Mouse (Mus musculus) megakaryocyte progenitor cell, adult 5-6 weeks (primary cell): ENCODE measurements at regions not wholly inside any gene's neighbourhood (a gene's known extent, or its start where the extent isn't known, plus 50 kb on each side); places are given as distances from the start of the nearest gene placed in this dataset.

ENCODE experiments used
- ATAC-seq: replicated peaks from 2 replicates; pipeline ENCODE4 v1.8.0; 2016; ENCODE audit warnings: mild to moderate bottlenecking, moderate TSS enrichment, inconsistent platforms; ENCODE audit not compliant: poor library complexity

DNA sequence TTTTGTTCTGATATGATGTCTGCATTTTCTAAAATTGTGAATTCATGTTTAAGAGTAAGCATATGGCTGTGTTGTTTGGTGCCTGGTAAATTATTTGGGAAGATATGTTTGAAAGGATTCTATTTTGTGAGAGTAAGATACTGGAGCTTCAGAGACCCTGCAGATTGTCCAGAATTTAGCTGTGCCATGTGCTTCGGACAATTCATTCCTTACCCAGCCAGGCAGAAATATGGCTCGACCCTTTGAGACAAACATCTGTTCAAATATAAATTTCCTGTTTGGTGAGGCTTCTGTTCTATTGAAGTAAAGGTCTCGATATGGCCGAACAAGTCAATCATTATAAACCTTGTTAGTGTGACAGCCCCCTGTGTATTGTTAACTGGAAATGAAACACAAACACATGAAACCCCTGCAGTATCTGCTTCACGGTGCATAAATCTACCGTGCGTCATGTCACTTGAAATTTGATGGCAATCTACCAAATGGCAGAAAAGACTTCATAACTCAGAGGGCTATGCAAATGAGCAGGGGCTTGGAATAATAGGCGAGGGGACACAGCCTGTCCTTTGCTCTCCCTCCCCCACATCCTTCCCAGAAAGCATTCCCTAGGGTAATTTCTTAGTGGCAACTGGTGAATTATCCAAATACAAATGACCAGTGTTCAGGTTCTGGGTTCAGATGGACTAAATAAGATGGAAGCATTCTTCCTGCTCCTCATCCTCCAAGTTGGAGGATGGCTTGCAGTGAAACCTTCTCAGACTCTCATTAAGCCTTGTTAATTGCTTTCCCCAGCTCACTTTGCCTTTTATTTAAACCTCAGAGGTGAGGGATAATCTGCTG, 61.8 kb downstream of the Adcyap1 start:
- no peak for ATAC-seq

DNA sequence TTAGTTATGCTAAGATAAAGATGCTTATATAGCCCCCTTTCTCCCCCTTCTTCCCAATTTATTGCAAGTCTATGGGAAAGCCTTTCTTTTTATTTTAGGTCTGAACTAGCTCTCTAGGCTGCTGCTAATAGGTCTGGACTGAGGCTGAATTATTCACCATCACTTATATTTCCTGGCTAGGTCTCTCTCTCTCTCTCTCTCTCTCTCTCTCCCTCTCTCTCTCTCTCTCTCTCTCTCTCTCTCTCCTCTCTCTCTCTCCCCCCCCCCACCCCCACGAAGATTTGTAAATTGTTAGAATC, 62.3 kb downstream of the Adcyap1 start:
- no peak for ATAC-seq

DNA sequence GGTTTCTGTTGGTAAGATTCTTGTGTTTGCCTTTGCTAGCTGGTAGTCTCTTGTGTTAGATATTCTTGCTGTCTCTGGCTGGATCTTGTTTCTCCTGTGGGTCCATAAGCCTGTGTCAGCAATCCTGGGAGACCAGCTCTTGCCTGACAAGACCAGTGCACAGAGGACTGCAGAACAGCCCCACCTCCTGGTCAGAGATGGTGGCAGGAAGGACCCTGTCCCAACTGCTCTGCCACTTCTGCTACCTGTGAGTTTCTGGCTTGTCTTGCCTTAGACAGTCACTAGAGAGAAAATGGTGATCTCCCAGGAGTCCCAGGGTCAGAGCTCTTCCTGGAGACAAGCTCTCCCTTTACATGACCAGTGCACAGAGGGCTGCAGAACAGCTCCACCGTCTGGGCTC, 107.3 kb downstream of the Adcyap1 start:
- no peak for ATAC-seq

DNA sequence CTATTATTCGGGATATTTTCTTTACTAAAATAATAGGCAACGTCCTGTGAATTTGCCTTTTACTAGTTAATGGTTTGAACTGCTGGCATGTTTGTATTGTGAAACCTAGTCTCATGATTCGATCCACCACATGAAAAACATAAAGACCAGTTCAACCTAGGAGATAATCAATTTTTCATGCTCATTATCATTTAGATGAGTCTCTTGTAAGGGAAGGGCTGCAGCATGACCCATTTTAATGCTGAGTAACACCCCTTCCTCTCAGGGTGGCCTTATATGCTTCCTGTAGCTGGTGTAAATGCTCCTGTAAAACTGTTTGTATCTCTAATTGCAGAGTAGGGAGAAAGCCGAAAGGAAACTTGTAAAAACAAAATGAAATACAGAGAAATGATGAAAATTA, 113.3 kb downstream of the Adcyap1 start:
- ATAC-seq, result no peak

DNA sequence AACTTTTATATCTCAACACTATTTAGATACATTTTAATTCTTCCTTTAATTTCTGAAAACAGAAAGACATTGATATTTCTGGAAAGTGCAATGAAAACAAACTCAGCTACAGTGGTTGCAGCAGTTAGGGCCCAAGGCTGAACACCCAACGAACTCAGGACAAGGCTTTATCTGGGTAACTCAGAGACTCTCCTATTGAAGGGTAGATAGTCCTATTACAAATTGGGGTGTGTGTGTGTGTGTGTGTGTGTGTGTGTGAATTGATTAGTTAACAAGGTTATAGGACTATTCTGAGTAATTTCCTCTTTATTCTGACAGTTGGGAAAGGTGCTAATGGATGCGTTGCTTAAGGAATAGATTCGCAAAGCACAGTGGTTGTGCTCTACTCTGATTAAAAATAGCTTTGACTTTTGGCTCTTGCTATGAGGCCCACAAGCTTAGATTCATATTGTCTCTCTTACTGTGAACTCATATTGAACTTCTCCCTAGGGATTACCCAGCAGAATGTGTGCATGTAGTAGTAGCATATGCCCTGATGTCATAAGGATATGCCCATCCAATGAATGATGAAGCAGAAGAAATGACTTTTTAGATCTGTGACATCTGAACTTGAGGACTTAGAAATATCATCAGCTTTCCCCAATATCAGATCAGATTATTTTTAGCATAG, 114.0 kb downstream of the Adcyap1 start:
- no peak for ATAC-seq

DNA sequence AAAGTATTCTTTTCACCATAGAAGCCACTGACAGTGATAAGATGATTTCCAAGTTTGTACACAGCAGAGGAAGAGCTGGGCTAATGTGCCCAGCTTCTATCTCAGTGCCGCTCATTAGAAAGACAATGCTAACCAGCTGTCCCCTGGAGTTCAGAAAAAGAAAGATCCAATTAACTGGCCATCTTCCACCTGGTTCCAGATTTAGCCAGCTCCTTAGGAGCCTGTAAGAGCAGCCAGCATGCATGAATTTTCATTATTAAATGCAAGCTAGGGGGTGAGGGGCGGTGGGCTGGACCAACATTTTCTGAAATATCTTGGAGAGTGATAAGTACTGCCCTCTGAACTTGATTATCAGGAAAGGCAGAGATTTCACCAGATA, 114.5 kb downstream of the Adcyap1 start:
- no peak for ATAC-seq

DNA sequence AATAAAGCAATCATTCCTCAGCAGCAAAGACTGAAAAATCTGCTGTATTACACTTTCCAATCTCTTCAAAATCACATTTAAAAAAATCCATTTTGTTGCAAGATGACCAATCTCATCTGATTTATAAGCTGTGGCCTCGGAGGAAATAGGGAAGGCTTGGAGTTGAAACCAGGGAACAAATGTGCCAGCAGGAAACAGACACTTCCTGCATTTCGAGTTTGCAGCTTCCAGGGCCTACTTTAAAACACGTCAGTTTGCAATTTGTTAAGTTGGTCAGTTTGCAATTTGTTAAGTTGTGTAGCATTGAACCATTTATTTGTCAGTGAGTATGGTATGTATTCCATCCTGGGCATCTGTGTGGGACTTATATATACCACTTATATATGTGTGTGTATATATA, 115.3 kb downstream of the Adcyap1 start:
- 0 out of 2 replicates have a peak, but pooled peaks have one; percentile 39 for ATAC-seq

DNA sequence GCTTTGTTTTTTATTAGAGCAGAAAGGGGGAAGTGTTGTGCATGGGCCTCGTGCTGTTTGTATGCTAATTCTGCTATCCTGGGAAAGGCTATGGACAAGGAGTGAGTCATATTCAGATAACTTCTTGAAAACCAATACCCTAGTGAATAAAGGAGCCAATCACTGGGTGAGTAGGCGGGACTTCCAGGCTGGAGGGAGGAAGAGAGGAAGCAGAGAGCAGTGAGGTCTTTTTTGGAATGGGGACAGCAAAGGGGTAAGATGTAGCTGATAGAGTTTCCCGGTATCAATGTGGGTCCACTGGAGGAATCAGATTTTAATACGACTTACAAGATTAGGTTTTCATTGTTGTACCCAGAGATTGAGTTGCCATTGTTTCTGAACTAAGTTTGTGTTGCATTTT, 122.7 kb downstream of the Adcyap1 start:
- ATAC-seq, result no peak

DNA sequence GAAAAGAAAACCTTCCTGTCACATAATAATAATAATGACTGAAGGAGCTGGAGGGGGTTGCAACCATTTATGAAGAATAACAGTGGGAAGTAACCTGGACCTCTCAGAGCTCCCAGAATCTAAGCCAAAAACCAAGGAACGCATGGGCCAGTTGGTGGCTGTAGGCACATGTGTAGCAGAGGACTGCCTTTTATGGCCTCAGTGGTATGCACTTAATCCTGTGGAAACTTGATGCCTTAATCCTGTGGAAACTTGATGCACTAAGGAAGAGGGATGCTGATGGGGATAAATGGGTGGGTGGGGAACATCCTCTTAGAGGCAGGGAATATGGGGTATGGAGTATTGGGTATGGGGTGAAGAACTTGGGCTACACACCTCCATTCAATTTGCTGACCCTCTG, 138.8 kb downstream of the Adcyap1 start:
- ATAC-seq, result no peak

DNA sequence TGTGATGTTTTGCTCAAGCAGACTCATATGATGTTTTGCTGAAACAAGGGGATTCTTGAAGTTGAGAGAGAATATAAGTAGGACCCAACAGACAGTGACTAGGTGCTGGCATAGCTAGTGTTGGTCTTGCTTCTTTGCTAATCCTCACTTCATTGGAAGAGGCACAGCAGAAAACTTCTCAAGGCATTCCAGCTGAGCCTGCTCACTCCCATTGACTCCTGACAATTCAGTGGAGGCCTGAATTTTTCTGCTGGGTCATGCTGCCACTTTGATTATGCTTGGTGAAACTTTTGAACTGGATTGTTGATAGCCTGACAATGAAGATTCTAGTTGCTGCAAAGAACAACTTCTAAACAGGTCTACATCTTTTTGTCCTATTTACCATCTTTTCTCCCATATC, 156.4 kb downstream of the Adcyap1 start:
- ATAC-seq, result no peak

DNA sequence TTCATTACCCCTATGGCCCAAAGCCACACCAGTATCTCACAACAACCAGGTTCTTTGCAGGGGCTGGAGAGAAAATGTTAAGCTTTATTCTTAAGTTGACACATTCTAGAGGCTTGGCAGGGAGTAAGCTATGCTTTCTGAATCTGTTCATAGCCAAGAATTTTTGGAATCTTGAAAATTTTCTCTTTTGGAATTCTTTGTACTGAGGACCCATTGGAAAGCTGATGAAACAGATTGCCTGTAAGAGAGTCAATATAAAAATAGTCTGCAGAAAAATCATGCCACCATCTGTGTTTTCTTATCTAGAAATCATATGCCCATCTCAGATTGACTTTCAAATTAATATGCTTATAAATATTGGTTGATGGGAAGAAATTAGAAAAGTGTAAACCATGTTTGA, 164.1 kb downstream of the Adcyap1 start:
- ATAC-seq, result no peak

DNA sequence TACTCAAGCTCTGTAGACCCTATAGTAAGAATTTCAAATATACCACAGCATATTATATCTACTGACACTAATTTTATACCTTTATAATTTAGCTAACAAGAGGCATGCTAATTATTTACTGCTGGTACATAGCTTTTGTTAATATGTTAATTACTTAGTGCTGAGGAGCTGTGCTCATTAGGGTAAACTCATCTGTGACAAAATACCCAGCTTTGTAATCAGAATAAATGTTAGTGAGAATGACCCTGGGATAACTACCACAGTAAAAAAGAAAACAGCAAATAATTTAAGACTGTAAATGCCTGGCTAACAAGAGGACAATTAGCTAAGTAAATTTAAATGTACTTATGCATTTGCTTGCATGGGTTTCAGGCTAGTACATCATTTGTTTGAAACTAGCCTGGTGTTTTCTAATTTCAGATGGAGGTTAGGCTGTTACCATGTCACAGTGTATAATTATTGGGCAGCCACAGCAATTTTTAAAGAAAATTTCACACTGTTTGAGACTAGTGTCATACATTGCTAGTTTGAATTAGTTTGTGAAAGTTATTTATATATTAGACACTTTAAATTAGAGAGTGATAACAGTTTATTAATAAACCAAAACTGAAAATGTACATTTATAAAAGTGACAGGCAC, 178.8 kb downstream of the Adcyap1 start:
- ATAC-seq, result no peak

DNA sequence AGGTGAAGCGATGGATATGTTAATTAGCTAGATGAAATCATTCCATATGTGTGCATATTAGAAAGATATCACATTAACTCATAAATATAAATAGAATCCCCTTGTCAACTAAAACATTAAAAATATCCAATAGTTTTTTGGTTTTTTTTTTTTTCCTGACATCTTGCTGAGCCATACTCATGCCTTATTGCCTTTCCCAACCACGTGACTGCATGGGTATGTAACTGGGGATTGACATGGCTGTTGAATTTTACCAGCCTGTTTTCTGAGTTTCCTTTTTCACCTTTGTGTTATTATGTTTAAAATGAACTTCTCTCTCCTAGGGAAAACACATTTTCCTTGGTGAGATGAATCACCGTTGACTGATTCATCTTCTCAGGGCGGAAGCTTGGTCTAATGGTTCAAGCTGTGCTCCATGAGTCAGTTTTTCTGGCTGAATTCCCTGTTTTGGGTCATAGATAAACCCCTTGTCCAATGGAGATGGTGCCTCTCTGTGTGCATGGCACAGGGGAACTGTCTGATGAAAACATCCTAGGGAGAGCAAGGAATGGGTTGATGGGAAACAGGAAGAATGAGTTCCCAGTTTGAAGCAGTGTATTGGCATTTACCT, 181.1 kb downstream of the Adcyap1 start:
- no peak for ATAC-seq

DNA sequence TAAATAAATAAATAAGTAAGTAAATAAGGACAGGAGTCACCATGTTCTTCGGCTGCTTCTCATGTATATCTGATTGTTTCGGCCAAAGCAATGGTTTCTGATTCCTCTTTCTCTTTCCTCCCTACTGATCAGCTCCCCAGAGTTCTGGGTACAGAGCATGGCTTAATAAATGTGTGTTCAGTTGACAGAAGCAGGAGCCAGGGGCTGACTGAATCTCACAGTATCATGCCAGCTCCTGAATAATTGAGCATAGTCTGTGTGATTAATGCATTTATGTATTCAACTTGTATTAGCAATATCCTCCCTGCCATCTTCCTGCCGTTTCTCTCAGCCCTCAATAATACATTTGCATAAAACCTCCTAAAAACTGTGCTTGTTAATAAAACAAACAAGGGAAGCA, 191.4 kb downstream of the Adcyap1 start:
- no peak for ATAC-seq

DNA sequence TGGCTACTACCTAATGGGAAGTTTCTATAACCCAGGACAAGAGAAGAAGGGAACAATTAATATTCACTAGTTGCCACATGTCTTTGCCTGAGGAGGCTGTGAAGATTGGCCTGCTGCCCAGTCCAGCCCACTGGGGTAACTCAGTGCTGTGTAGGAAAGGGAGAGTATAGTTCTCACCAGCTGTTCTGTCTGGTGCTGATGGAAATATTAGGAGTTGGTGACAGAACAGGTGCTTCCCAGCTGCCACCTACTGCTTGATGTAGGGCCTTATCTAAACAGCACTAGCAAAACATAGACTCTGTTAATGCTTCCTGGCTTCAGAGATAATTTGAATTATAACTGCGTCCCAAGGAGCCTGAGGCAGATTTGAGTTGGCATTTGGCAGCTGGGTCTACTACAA, 210.5 kb downstream of the Adcyap1 start:
- no peak for ATAC-seq
